Mouse (Mus musculus): ENCODE measurements around the gene Sez6.

DNA sequence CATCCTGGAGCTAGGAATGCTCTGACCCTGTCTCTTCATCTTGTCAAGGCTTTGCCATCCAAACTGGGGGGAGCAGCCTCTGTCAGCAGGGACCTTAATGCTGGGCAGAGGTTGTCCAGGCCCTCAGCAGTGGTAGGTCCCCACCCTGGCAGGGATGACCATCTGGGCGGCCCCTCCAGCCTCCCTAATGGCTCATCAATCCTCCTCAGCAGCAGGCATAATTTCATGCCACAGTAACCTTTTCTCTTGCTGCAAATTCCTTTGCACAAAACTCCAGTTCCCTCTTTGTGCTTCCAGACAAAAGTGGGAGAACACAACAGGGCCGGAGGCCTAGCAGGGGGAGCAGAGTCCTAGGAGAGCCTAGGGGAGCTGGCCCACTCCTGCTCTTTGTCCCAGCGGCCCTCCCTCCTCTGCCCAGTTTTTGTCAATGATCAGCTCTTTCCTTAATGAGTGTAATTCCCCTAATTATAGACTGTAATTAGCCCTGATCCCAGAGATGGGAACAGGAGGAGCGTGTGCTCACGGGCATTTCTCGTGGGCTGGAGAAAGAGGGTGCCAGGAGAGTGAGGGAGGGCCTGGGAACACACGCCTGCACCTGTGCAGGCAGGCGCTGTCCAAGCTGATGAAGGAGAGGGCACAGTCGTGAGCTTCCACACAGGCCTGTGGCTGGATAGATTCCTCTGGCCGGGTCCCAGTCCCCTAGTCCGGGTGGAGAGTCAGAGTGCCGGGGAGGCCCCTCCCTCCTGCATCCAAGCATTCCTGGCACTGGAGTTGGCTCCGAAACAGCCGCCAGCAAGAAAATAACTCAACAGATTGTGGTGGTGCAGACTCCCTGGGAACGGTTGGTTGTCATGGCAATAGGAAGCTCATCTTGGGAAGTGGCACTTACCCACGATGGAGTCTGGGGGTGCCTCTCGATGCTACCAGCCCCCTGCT, 34.8 kb downstream of the Sez6 start:
- TF ChIP-seq CTCF (IDR thresholded peaks at IDR 0.05; ENCODE audit: extremely low read depth, insufficient read depth, insufficient read length, insufficient replicate concordance): no peak
- no peak for TF ChIP-seq POLR2A (IDR thresholded peaks at IDR 0.05; ENCODE audit: low read depth, low read length)
